Mouse (Mus musculus) bone marrow macrophage, adult 2 months (primary cell): Measurements from ENCODE around the gene Fbxo3. TPM values are rescaled to one million over a fixed set of nuclear protein-coding genes. Genes with fewer than 3 reads are reported as not detected.
"Not testable (repeated sequence)": the region's sequence is repeated elsewhere in the genome, so short reads cannot be mapped to it uniquely, and the experiment has no call there.

Experiments used
- H3K27ac ChIP-seq: 2 replicates; pipeline ENCODE4 v1.5.1; 2012; ENCODE audit warnings: low read depth, low read length; ENCODE audit not compliant: insufficient read depth
- H3K4me1 ChIP-seq: 2 replicates; pipeline ENCODE4 v1.6.1; 2012; ENCODE audit warnings: low read length; ENCODE audit not compliant: control insufficient read depth, insufficient read depth
- H3K4me3 ChIP-seq: 2 replicates; pipeline ENCODE4 v1.5.1; 2012; ENCODE audit warnings: mild to moderate bottlenecking, low read length, moderate library complexity; ENCODE audit not compliant: insufficient read depth
- CTCF ChIP-seq: IDR thresholded peaks from 2 replicates; pipeline ENCODE4 v1.5.1; 2012; ENCODE audit warnings: low read depth, mild to moderate bottlenecking, low read length, moderate library complexity
- POLR2A ChIP-seq: IDR thresholded peaks from 2 replicates; pipeline ENCODE4 v1.6.1; 2012; ENCODE audit warnings: mild to moderate bottlenecking, low read depth, low read length, borderline replicate concordance
- polyA plus RNA-seq: library from polyadenylated mRNA; stranded (reverse); fragments of >200 nt; gene quantifications from 2 replicates; pipeline ENCODE4 v1.2.4, GENCODE M21; 2012; ENCODE audit not compliant: missing spikeins, insufficient read depth, insufficient read length

The Fbxo3 gene
- polyA plus RNA-seq, 1 experiment: 43.2 TPM

GRCm38 (mm10) chr2:104002711-104003413 is 24.7 kb upstream of the Fbxo3 start:
- no peak overlapping the region for H3K4me3 ChIP-seq
- no peaks in the 10 kb centered on the region for H3K4me1 ChIP-seq
- no peak overlapping the region for H3K27ac ChIP-seq
- no peak for TF ChIP-seq POLR2A
- TF ChIP-seq CTCF: peak; percentile 83

- Histone ChIP-seq H3K4me1 (no peaks in the 10 kb centered on the region), H3K27ac (no peak overlapping the region), H3K4me3 (no peak overlapping the region)
- TF ChIP-seq POLR2A (no peak), CTCF (no peak)
Observed at GRCm38 (mm10) chr2:104007793-104008519, 19.6 kb upstream of the Fbxo3 start.

- H3K27ac ChIP-seq, H3K4me1 ChIP-seq, H3K4me3 ChIP-seq: not testable (repeated sequence)
Observed at GRCm38 (mm10) chr2:104008853-104009252, 18.7 kb upstream of the Fbxo3 start.

GRCm38 (mm10) chr2:104023096-104023495 is 4.4 kb upstream of the Fbxo3 start:
- Histone ChIP-seq H3K4me1 (peaks cover under 1% of the 10 kb centered on the region; the same call in 1 of the 2 replicates), H3K4me3 (no peak overlapping the region)
- TF ChIP-seq POLR2A (no peak), CTCF (no peak)

GRCm38 (mm10) chr2:104024656-104025055 is 2.9 kb upstream of the Fbxo3 start:
- no peak overlapping the region for H3K27ac ChIP-seq
- H3K4me1 ChIP-seq: peaks cover 3% of the 10 kb centered on the region
- no peak overlapping the region for H3K4me3 ChIP-seq
- no peak for TF ChIP-seq POLR2A
- no peak for TF ChIP-seq CTCF

More at GRCm38 (mm10) chr2:104023096-104023495, 4.4 kb upstream of the Fbxo3 start:
- no peak overlapping the region for H3K27ac ChIP-seq

GRCm38 (mm10) chr2:104028139-104028723 is 710 bp downstream of the Fbxo3 start, which contains the start of gene 4931422A03Rik:
Gene 4931422A03Rik (minus strand): TSS chr2:104028361.
- Histone ChIP-seq H3K27ac (peak within 1 kb of the TSS; percentile 29), H3K4me3 (peak within 1 kb of the TSS; percentile 94), H3K4me1 (peaks cover 5% of the 10 kb centered on the region)
- TF ChIP-seq CTCF (no peak), POLR2A (no peak)

- peak overlapping the region; percentile 94 for H3K4me3 ChIP-seq
- H3K4me1 ChIP-seq: peaks cover 5% of the 10 kb centered on the region
- H3K27ac ChIP-seq: no peak overlapping the region
- no peak for TF ChIP-seq CTCF
- no peak for TF ChIP-seq POLR2A
Observed at GRCm38 (mm10) chr2:104029074-104029473, 1.6 kb downstream of the Fbxo3 start.

GRCm38 (mm10) chr2:104030381-104030780 is 2.9 kb downstream of the Fbxo3 start:
- no peak overlapping the region for H3K4me3 ChIP-seq
- H3K27ac ChIP-seq: no peak overlapping the region
- H3K4me1 ChIP-seq: peaks cover 5% of the 10 kb centered on the region
- no peak for TF ChIP-seq POLR2A
- TF ChIP-seq CTCF: no peak

- no peak for TF ChIP-seq CTCF
- no peak for TF ChIP-seq POLR2A
- Histone ChIP-seq H3K4me1 (peaks cover 5% of the 10 kb centered on the region), H3K4me3 (no peak overlapping the region), H3K27ac (no peak overlapping the region)
Observed at GRCm38 (mm10) chr2:104032056-104032455, 4.5 kb downstream of the Fbxo3 start.
